Mouse (Mus musculus): ENCODE data around the gene Mindy4. TPM values are rescaled to one million over a fixed set of nuclear protein-coding genes. Genes with fewer than 3 reads are reported as not detected.

The Mindy4 gene
- polyA plus RNA-seq, 1 experiment from 2014 or later = 2.1 TPM

GRCm38 (mm10) chr6:55245680-55246079 is 42.5 kb downstream of the Mindy4 start:
- Histone ChIP-seq H3K4me3 (no peak overlapping the region), H3K36me3 (no peaks in the 10 kb centered on the region), H3K27ac (no peak overlapping the region), H3K4me1 (peaks cover 7% of the 10 kb centered on the region; the same call in 1 of the 2 replicates), H3K9me3 (replicated peaks) (0 out of 2 replicates have a peak, but pooled peaks cover 3% of the 10 kb centered on the region), H3K4me2 (no peak overlapping the region), H3K27me3 (replicated peaks) (no peaks in the 10 kb centered on the region), H3K9ac (no peak overlapping the region)
- WGBS (ENCODE audit: insufficient replicate concordance) = 75% methylated on average over 8 of the region's 8 CpGs
- no peak for ATAC-seq

- H3K4me3 ChIP-seq = no peak overlapping the region
- H3K4me2 ChIP-seq = no peak overlapping the region
- peaks cover 9% of the 10 kb centered on the region; the same call in 1 of the 2 replicates for H3K4me1 ChIP-seq
- ATAC-seq = no peak
- H3K36me3 ChIP-seq = no peaks in the 10 kb centered on the region
- no peak overlapping the region for H3K9ac ChIP-seq
- 64% methylated on average over 7 of the region's 7 CpGs for WGBS (ENCODE audit: insufficient replicate concordance)
- 0 out of 2 replicates have a peak, but pooled peaks cover 3% of the 10 kb centered on the region for H3K9me3 ChIP-seq (replicated peaks)
- no peaks in the 10 kb centered on the region for H3K27me3 ChIP-seq (replicated peaks)
- H3K27ac ChIP-seq = no peak overlapping the region
Observed at GRCm38 (mm10) chr6:55246441-55246840, 43.3 kb downstream of the Mindy4 start.

- Histone ChIP-seq H3K9ac (no peak overlapping the region), H3K9me3 (replicated peaks) (0 out of 2 replicates have a peak, but pooled peaks cover 3% of the 10 kb centered on the region), H3K36me3 (no peaks in the 10 kb centered on the region), H3K4me3 (no peak overlapping the region), H3K4me2 (no peak overlapping the region), H3K27ac (no peak overlapping the region), H3K4me1 (peaks cover 11% of the 10 kb centered on the region; the same call in 1 of the 2 replicates), H3K27me3 (replicated peaks) (no peaks in the 10 kb centered on the region)
- no peak for ATAC-seq
- WGBS (ENCODE audit: insufficient replicate concordance) = 80% methylated on average over 12 of the region's 12 CpGs
Observed at GRCm38 (mm10) chr6:55246911-55247438, 43.8 kb downstream of the Mindy4 start.

GRCm38 (mm10) chr6:55249263-55249662 is 46.1 kb downstream of the Mindy4 start:
- no peak overlapping the region for H3K9ac ChIP-seq
- no peaks in the 10 kb centered on the region for H3K27me3 ChIP-seq (replicated peaks)
- H3K9me3 ChIP-seq (replicated peaks) = 0 out of 2 replicates have a peak, but pooled peaks cover 3% of the 10 kb centered on the region
- no peaks in the 10 kb centered on the region for H3K36me3 ChIP-seq
- H3K4me2 ChIP-seq = no peak overlapping the region
- WGBS (ENCODE audit: insufficient replicate concordance) = 86% methylated on average over 9 of the region's 9 CpGs
- peaks cover 13% of the 10 kb centered on the region; the same call in 1 of the 2 replicates for H3K4me1 ChIP-seq
- no peak overlapping the region for H3K4me3 ChIP-seq
- no peak for ATAC-seq
- no peak overlapping the region for H3K27ac ChIP-seq

GRCm38 (mm10) chr6:55250809-55251208 is 47.6 kb downstream of the Mindy4 start:
- Histone ChIP-seq H3K27ac (no peak overlapping the region), H3K27me3 (replicated peaks) (no peaks in the 10 kb centered on the region; the same call in 1 of the 2 replicates), H3K4me1 (peaks cover 19% of the 10 kb centered on the region), H3K4me2 (no peak overlapping the region), H3K9me3 (replicated peaks) (0 out of 2 replicates have a peak, but pooled peaks cover 3% of the 10 kb centered on the region), H3K4me3 (no peak overlapping the region), H3K9ac (no peak overlapping the region), H3K36me3 (no peaks in the 10 kb centered on the region)
- 78% methylated on average over 11 of the region's 11 CpGs for WGBS (ENCODE audit: insufficient replicate concordance)
- ATAC-seq = no peak

- Histone ChIP-seq H3K27ac (no peak overlapping the region), H3K9ac (no peak overlapping the region), H3K4me3 (no peak overlapping the region), H3K36me3 (no peaks in the 10 kb centered on the region), H3K27me3 (replicated peaks) (no peaks in the 10 kb centered on the region; the same call in 1 of the 2 replicates), H3K4me2 (no peak overlapping the region), H3K4me1 (peaks cover 22% of the 10 kb centered on the region), H3K9me3 (replicated peaks) (0 out of 2 replicates have a peak, but pooled peaks cover 3% of the 10 kb centered on the region)
- 81% methylated on average over 7 of the region's 7 CpGs for WGBS (ENCODE audit: insufficient replicate concordance)
- no peak for ATAC-seq
Observed at GRCm38 (mm10) chr6:55251596-55251995, 48.4 kb downstream of the Mindy4 start.

GRCm38 (mm10) chr6:55252731-55253247 is 49.6 kb downstream of the Mindy4 start:
- Histone ChIP-seq H3K9ac (no peak overlapping the region), H3K27me3 (replicated peaks) (no peaks in the 10 kb centered on the region; the same call in 1 of the 2 replicates), H3K27ac (no peak overlapping the region), H3K36me3 (no peaks in the 10 kb centered on the region), H3K4me2 (no peak overlapping the region), H3K4me3 (no peak overlapping the region), H3K4me1 (peaks cover 32% of the 10 kb centered on the region), H3K9me3 (replicated peaks) (0 out of 2 replicates have a peak, but pooled peaks cover 3% of the 10 kb centered on the region)
- WGBS (ENCODE audit: insufficient replicate concordance) = 76% methylated on average over 8 of the region's 8 CpGs
- ATAC-seq = no peak

GRCm38 (mm10) chr6:55256500-55257191 is 53.5 kb downstream of the Mindy4 start:
- Histone ChIP-seq H3K4me2 (no peak overlapping the region), H3K9ac (no peak overlapping the region), H3K9me3 (replicated peaks) (no peaks in the 10 kb centered on the region), H3K4me1 (peaks cover 59% of the 10 kb centered on the region), H3K4me3 (no peak overlapping the region), H3K27ac (no peak overlapping the region), H3K36me3 (no peaks in the 10 kb centered on the region), H3K27me3 (replicated peaks) (no peaks in the 10 kb centered on the region; the same call in 1 of the 2 replicates)
- 52% methylated on average over 13 of the region's 13 CpGs for WGBS (ENCODE audit: insufficient replicate concordance)
- ATAC-seq = no peak

GRCm38 (mm10) chr6:55257246-55257645 is 54.1 kb downstream of the Mindy4 start:
- ATAC-seq = no peak
- 68% methylated on average over 7 of the region's 7 CpGs for WGBS (ENCODE audit: insufficient replicate concordance)
- Histone ChIP-seq H3K4me1 (peaks cover 60% of the 10 kb centered on the region), H3K4me3 (no peak overlapping the region), H3K27ac (no peak overlapping the region), H3K4me2 (no peak overlapping the region), H3K36me3 (no peaks in the 10 kb centered on the region), H3K27me3 (replicated peaks) (no peaks in the 10 kb centered on the region; the same call in 1 of the 2 replicates), H3K9me3 (replicated peaks) (no peaks in the 10 kb centered on the region), H3K9ac (no peak overlapping the region)

GRCm38 (mm10) chr6:55258428-55259325 is 55.5 kb downstream of the Mindy4 start:
- Histone ChIP-seq H3K4me1 (peaks cover 73% of the 10 kb centered on the region), H3K27ac (no peak overlapping the region), H3K36me3 (no peaks in the 10 kb centered on the region), H3K9me3 (replicated peaks) (no peaks in the 10 kb centered on the region), H3K9ac (no peak overlapping the region), H3K4me2 (no peak overlapping the region), H3K27me3 (replicated peaks) (no peaks in the 10 kb centered on the region; the same call in 1 of the 2 replicates), H3K4me3 (no peak overlapping the region)
- no peak for ATAC-seq
- WGBS (ENCODE audit: insufficient replicate concordance) = 68% methylated on average over 14 of the region's 14 CpGs

- 76% methylated on average over 12 of the region's 12 CpGs for WGBS (ENCODE audit: insufficient replicate concordance)
- Histone ChIP-seq H3K4me2 (no peak overlapping the region), H3K4me1 (peaks cover 85% of the 10 kb centered on the region), H3K27ac (no peak overlapping the region; the same call in 1 of the 2 replicates), H3K9me3 (replicated peaks) (no peaks in the 10 kb centered on the region), H3K4me3 (no peak overlapping the region), H3K36me3 (no peaks in the 10 kb centered on the region), H3K9ac (no peak overlapping the region), H3K27me3 (replicated peaks) (no peaks in the 10 kb centered on the region)
- no peak for ATAC-seq
Observed at GRCm38 (mm10) chr6:55262161-55262560, 59.0 kb downstream of the Mindy4 start.
